Mouse (Mus musculus) neural tube, embryonic 14.5 days (tissue): ENCODE data around the gene Cd300ld2. TPM values are rescaled to one million over a fixed set of nuclear protein-coding genes. Genes with fewer than 3 reads are reported as not detected.
"Not testable (repeated sequence)": the region's sequence is repeated elsewhere in the genome, so short reads cannot be mapped to it uniquely, and the experiment has no call there.

Source experiments
- ATAC-seq: fragments of 200-750 bp; cut with Nextera tagmentation; 2 replicates; pipeline ENCODE4 v1.8.0; 2017; ENCODE audit warnings: low read depth, mild to moderate bottlenecking, moderate TSS enrichment, moderate library complexity
- H3K27ac ChIP-seq: fragments of 300-500 bp; sonication (generic); 2 replicates; pipeline ENCODE4 v1.5.1; 2014; ENCODE audit warnings: low read depth, mild to moderate bottlenecking, control low read depth, low read length, moderate library complexity, mixed read lengths
- H3K27me3 ChIP-seq: fragments of 300-500 bp; sonication (generic); 2 replicates; pipeline ENCODE4 v1.6.1; 2014; ENCODE audit warnings: low read length; ENCODE audit not compliant: control insufficient read depth, insufficient read depth
- H3K36me3 ChIP-seq: fragments of 300-500 bp; sonication (generic); 2 replicates; pipeline ENCODE4 v1.6.1; 2014; ENCODE audit warnings: low read length, mixed read lengths; ENCODE audit not compliant: control insufficient read depth, insufficient read depth
- H3K4me1 ChIP-seq: fragments of 300-500 bp; sonication (generic); 2 replicates; pipeline ENCODE4 v1.6.1; 2014; ENCODE audit warnings: low read length; ENCODE audit not compliant: control insufficient read depth, insufficient read depth
- H3K4me2 ChIP-seq: fragments of 300-500 bp; sonication (generic); 2 replicates; pipeline ENCODE4 v1.6.1; 2014; ENCODE audit warnings: mild to moderate bottlenecking, low read depth, low read length, control low read depth
- H3K4me3 ChIP-seq: fragments of 300-500 bp; sonication (generic); 2 replicates; pipeline ENCODE4 v1.5.1; 2014; ENCODE audit warnings: low read depth, low read length, control low read depth, mixed read lengths
- H3K9ac ChIP-seq: fragments of 300-500 bp; sonication (generic); replicated peaks from 2 replicates; pipeline ENCODE4 v1.6.1; 2014; ENCODE audit warnings: low read depth, mild to moderate bottlenecking, control low read depth, low read length, mixed read lengths
- H3K9me3 ChIP-seq: fragments of 300-500 bp; sonication (generic); 2 replicates; pipeline ENCODE4 v1.6.1; 2016; ENCODE audit warnings: low read length; ENCODE audit not compliant: control insufficient read depth
- WGBS: fragments of 180-500 bp; shearing (Covaris S2); extraction: QIAGEN DNeasy Blood & Tissue Kit; methylation state at CpG from one replicate; pipeline ENCODE4 v1.1.7; 2014; 5-methylcytosine and 5-hydroxymethylcytosine counted together
- polyA plus RNA-seq: library from polyadenylated mRNA; unstranded; fragments of >200 nt; fragmentation: Nextera tagmentation; extraction: Ambion mirVana; gene quantifications from 2 replicates; pipeline ENCODE4 v1.2.1, GENCODE M21; 2014

The Cd300ld2 gene
- polyA plus RNA-seq, 1 experiment from 2014 or later: not detected

GRCm38 (mm10) chr11:115037669-115038068 is 21.7 kb upstream of the Cd300ld2 start, which contains the start of gene Cd300ld5:
TSS of gene Cd300ld5 (minus strand) at chr11:115037769.
- not testable (repeated sequence) for H3K9me3 ChIP-seq, H3K27me3 ChIP-seq, H3K4me3 ChIP-seq, H3K9ac ChIP-seq, H3K36me3 ChIP-seq, H3K27ac ChIP-seq, H3K4me2 ChIP-seq, ATAC-seq, H3K4me1 ChIP-seq
- no CpG with 5 or more reads among the region's 6 CpGs for WGBS

- not testable (repeated sequence) for ATAC-seq, H3K27me3 ChIP-seq, H3K9me3 ChIP-seq, H3K36me3 ChIP-seq, H3K4me3 ChIP-seq, H3K4me1 ChIP-seq, H3K9ac ChIP-seq, H3K27ac ChIP-seq, H3K4me2 ChIP-seq
- WGBS: no CpG with 5 or more reads among the region's 6 CpGs
Observed at GRCm38 (mm10) chr11:115026912-115027311, 10.9 kb upstream of the Cd300ld2 start, which contains the start of gene Cd300ld4. TSS of gene Cd300ld4 (minus strand) at chr11:115027012.

- H3K4me2 ChIP-seq: no peak overlapping the region
Observed at GRCm38 (mm10) chr11:115004070-115004469, 11.9 kb downstream of the Cd300ld2 start.

DNA sequence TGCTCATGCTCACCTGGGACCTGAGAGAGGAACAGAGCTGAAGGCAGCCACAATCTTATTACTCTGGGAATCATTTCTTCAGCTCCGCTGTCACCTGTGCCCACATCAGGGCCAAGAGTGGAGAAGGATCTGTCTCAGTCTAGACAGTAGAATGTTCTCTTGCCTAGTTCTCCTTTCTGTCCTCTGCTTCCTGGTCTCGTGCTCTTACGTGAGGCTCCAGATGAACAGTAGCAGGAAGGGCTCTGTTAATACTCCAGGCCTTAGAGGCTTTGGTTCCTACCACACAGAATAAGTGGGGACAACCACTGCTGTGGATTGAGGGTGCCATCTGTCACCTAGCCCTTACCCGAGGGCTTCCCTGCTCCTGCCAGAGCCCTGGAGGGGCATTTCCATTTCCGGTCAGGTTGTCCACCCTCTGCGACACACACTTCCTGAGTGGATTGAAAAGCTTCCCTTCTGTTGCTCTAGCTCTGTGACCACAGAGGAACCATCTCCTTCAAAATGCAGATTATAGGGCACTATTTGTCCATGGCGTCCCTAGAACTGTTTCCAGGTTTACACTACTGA is 14.4 kb downstream of the Cd300ld2 start, which contains the start of gene Cd300c2:
TSS of gene Cd300c2 (minus strand) at position 407 of the 567 bp plus-strand sequence.
- no peak for ATAC-seq
- Histone ChIP-seq H3K4me3 (no peak within 1 kb of the TSS), H3K36me3 (no peaks in the 10 kb centered on the region), H3K4me1 (no peaks in the 10 kb centered on the region), H3K27ac (no peak within 1 kb of the TSS), H3K27me3 (no peaks in the 10 kb centered on the region), H3K9me3 (no peaks in the 10 kb centered on the region), H3K9ac (no peak within 1 kb of the TSS), H3K4me2 (no peak within 1 kb of the TSS)
- WGBS: 88% methylated on average over 7 of the region's 7 CpGs

More at GRCm38 (mm10) chr11:115004070-115004469, 11.9 kb downstream of the Cd300ld2 start:
- Histone ChIP-seq H3K9me3 (no peaks in the 10 kb centered on the region), H3K9ac (no peak overlapping the region), H3K4me3 (no peak overlapping the region), H3K4me1 (no peaks in the 10 kb centered on the region), H3K27me3 (no peaks in the 10 kb centered on the region), H3K36me3 (no peaks in the 10 kb centered on the region), H3K27ac (no peak overlapping the region)
- no peak for ATAC-seq
- WGBS: 88% methylated on average over 5 of the region's 5 CpGs

DNA sequence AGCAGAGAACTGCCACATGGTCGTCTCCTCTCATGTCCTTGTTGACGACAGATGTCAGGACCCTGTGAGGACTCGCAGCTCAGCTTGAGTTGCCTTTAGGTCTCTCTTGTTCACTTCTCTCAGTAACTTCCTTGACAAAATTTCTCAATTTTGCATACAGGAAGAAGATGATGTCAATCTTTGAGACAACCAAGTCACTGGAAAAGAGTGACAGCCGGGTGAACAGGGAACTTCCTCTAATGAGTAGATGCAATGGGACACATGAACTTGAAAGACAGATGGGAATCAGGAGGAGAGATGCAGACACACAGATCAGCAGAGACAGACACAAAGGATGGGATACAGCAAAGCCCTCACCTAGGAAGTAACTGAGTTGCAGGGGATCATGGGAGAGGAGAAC is 26.2 kb downstream of the Cd300ld2 start, which contains the start of gene Cd300ld:
TSS of gene Cd300ld (minus strand) at position 130 of the 400 bp plus-strand sequence.
- Histone ChIP-seq H3K27ac (no peak within 1 kb of the TSS), H3K4me3 (no peak within 1 kb of the TSS), H3K4me2 (no peak within 1 kb of the TSS), H3K9ac (no peak within 1 kb of the TSS), H3K9me3 (no peaks in the 10 kb centered on the region), H3K36me3 (no peaks in the 10 kb centered on the region), H3K4me1 (no peaks in the 10 kb centered on the region), H3K27me3 (no peaks in the 10 kb centered on the region)
- WGBS: 85% methylated on average over 4 of the region's 4 CpGs
- no peak for ATAC-seq

DNA sequence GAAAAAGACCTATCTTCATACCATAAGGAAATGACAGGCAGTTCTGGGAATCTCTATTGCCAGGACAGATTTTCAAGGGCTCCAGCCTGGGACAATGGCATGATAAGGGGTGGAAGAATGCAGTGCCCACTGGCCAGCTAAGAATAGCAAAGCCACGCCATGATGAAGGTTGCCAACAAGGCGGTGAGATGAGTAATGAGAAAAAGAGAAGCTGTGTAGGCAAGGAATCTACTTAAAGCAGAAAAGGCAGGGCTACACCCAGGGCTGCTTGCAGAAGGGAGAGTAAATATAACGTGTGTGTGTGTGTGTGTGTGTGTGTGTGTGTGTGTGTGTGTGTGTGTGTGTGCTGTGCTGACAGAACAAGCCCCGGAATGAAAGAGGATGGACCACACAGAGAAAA is 34.1 kb downstream of the Cd300ld2 start:
- no peak overlapping the region for H3K4me3 ChIP-seq
- H3K4me1 ChIP-seq: no peaks in the 10 kb centered on the region
- H3K27ac ChIP-seq: no peak overlapping the region
- no peaks in the 10 kb centered on the region for H3K36me3 ChIP-seq
- ATAC-seq: no peak
- 81% methylated on average over 4 of the region's 4 CpGs for WGBS
- H3K9me3 ChIP-seq: no peaks in the 10 kb centered on the region; the same call in 1 of the 2 replicates
- H3K27me3 ChIP-seq: no peaks in the 10 kb centered on the region
- H3K4me2 ChIP-seq: no peak overlapping the region
- H3K9ac ChIP-seq: no peak overlapping the region

DNA sequence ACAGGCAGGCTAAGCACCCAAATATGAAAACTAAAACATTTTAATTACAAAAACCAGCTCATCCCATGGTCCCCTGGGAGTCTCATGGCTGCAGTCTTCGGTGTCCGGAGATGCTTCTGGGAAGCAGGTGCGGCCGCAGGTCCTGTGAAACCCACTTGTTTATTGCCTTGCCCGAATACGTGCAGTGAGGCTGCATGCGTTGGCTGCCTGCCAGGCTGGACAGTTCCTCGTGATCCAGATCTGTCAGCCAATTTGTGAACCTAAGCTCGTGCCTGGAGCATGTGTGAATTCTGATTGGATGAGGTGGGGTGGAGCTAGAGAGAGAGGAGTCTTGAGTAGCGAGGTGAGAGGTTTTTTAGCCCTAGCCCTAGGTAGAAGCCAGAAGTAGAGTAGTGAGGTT is 43.3 kb downstream of the Cd300ld2 start:
- no peaks in the 10 kb centered on the region for H3K36me3 ChIP-seq
- H3K27ac ChIP-seq: no peak overlapping the region
- H3K4me2 ChIP-seq: no peak overlapping the region
- WGBS: 82% methylated on average over 10 of the region's 10 CpGs
- no peaks in the 10 kb centered on the region for H3K4me1 ChIP-seq
- H3K9me3 ChIP-seq: no peaks in the 10 kb centered on the region
- no peak for ATAC-seq
- no peak overlapping the region for H3K4me3 ChIP-seq
- no peak overlapping the region for H3K9ac ChIP-seq
- no peaks in the 10 kb centered on the region for H3K27me3 ChIP-seq

DNA sequence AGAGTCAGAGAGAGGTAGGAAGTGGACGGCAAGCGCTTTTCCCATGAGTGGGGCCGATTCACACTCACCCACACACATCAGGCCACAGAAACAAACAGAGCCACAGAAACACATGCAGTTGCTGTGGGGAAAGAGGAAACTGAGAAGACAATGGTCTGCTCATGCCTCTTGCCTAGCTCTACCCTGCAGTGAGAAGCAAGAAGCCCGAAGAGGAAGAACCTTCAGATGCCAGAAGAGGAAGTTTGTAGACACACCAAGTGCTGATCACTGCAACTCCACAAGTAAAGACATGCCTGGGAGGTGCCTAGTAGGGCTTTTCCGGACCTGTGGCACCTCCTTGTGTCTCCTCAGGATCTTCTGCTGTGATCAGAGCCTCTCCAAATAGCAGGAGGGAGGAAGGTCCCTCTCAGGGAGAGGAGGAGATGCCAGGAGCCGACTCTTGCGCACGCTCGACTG is 47.2 kb downstream of the Cd300ld2 start, which contains the start of gene Cd300c:
TSS of gene Cd300c (minus strand) at position 406 of the 456 bp plus-strand sequence.
- 86% methylated on average over 9 of the region's 9 CpGs for WGBS
- Histone ChIP-seq H3K4me3 (no peak within 1 kb of the TSS), H3K9ac (no peak within 1 kb of the TSS), H3K9me3 (no peaks in the 10 kb centered on the region), H3K4me1 (no peaks in the 10 kb centered on the region), H3K27me3 (no peaks in the 10 kb centered on the region), H3K36me3 (no peaks in the 10 kb centered on the region), H3K27ac (no peak within 1 kb of the TSS), H3K4me2 (no peak within 1 kb of the TSS)
- no peak for ATAC-seq

DNA sequence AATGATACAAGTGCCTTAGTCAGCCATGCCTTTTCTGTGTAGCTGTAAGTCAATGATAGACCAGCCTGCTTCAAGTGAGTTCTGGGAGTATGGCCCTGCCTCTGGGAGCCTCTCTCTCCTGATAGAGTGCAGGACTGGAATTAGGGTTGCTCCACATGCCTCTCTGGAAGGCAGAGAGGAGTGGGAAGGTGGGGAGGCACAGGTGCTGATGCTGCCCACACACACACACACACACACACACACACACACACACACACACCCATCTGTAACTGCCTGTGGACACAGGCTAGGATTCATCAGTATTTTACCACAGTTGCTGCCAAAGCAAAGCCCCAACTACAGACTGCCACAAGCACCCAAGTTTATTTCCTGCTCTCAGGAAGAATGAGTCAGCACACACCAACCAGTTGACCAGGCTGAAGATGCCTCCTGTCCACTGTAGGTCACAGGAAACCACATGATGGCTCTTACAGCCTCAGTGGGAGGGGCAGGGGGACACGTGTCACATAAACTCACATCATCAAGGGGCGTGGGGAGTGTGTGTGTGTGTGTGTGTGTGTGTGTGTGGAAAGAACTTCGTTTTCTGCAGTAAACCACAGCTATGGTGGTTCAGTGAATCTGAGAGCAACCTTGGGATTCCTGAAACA is 50.7 kb downstream of the Cd300ld2 start:
- Histone ChIP-seq H3K9me3 (no peaks in the 10 kb centered on the region), H3K27ac (no peak overlapping the region), H3K4me1 (no peaks in the 10 kb centered on the region), H3K36me3 (no peaks in the 10 kb centered on the region), H3K4me2 (no peak overlapping the region), H3K4me3 (no peak overlapping the region), H3K27me3 (no peaks in the 10 kb centered on the region), H3K9ac (no peak overlapping the region)
- 71% methylated on average over 3 of the region's 3 CpGs for WGBS
- ATAC-seq: no peak
